Mouse (Mus musculus): ENCODE results near the gene Gm20737.
"Not testable (repeated sequence)": the region's sequence is repeated elsewhere in the genome, so short reads cannot be mapped to it uniquely, and the experiment has no call there.

Gm20737 gene

DNA sequence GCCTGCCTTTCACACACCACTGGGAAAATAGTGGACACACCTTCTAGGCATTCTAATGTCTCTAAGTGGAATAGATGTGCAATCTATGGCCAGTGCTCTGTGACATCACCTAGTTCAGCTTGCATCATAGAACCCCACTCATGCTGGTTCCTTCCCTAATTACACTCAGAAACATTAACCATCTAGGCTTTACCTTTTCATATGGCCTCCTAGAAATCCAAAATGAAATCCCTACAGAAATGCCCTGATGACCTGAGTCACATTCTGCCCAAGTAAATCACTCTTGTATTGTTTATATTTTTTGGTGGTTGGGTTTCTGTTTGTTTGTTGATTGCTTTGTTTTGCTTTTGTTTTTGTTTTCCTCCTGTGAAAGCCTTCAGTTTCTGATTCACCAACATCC lies at the start of gene Gm20737:
TSS of gene Gm20737 (minus strand) at position 101 of the 400 bp plus-strand sequence.
- DNase-seq (ENCODE audit: low spot score in 2 of 2) = not testable (repeated sequence)

DNA sequence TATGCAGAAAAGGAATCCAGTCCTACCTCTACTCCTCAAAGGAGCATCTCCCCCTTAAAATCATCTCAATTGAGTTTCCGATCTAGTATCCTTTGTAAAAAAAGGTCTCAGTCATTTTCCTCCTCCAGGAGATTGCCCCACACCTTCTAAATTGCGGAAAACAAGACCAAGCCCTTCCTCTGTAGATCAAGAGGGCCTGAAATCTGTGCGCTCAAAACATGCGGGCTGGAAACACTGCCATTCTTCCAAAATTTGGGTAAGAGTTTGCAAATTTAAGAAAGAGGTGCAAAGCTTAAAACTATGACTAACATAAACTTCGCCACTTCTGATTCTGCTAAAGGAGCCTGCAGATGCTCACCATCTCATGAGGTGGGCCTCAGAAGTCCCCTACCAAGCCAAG lies 17.3 kb upstream of the Gm20737 start, which contains the start of gene Gm21775:
TSS of gene Gm21775 (plus strand) at position 301 of the 400 bp plus-strand sequence.
- not testable (repeated sequence) for DNase-seq (ENCODE audit: low spot score in 2 of 2)

Measured in frontal cortex, postnatal 10 days (tissue).